Mouse (Mus musculus) neutrophil, adult 59 days (primary cell): ENCODE results near the gene Olfr1247. TPM values are rescaled to one million over a fixed set of nuclear protein-coding genes. Genes with fewer than 3 reads are reported as not detected.

Experiments
- total RNA-seq, 2 experiments: library from RNA; stranded (reverse); gene quantifications; 1 replicate in 1 of 2; 2 replicates in 1 of 2; pipeline ENCODE4 v1.2.4; 2023

Olfr1247 gene
- total RNA-seq, result under 1 TPM; 0.18 to 0.20 TPM

GRCm38 (mm10) chr2:89614030-89614429 lies at the start of gene Olfr1247:
Gene Olfr1247 (minus strand): TSS chr2:89614130.

DNA sequence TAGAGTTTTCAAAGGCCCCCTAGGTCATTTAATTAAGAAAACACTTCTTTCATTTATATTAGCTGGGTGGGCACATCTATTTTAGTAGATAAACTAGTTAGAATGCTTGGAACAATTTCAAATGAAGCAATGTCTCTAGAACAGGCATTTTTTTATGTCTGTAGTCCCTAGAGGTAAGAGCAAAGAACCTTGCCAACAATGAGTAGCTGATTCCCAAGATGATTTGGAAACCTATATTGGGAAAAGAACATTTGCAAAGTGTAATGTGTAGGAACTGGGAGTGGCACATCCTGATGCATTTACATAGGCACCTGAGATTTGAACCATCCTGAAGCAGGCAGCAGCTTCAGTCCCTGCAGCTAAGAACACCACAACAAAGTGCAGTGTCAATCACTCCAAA lies 47.4 kb upstream of the Olfr1247 start, which contains the start of gene Olfr1250:
Olfr1250 (minus strand) TSS at position 101 of the 400 bp plus-strand sequence.

GRCm38 (mm10) chr2:89634883-89635282 lies 21.0 kb upstream of the Olfr1247 start, which contains the start of gene Olfr1249:
Gene Olfr1249 (minus strand): TSS chr2:89634983.

DNA sequence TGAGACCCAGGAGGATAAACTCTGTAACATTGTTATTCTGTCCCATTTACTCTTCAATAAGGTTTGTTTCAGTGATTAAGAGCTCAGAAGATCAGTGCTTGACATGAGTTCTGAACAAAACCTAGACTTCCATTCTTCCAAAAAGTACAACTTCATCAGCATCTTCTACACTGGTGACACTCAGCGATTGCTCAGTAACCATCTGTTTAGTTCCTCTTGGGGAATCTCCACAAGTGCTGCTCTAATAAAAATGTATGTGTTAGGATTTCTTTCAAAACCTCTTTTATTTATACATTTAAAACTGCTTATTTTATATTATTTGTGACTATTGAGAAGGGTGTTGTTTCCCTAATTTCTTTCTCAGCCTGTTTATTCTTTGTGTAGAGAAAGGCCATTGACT lies 4.2 kb upstream of the Olfr1247 start, which contains the start of gene Olfr1248:
Olfr1248 (minus strand) TSS at position 101 of the 400 bp plus-strand sequence.

GRCm38 (mm10) chr2:89593057-89593456 lies 20.9 kb downstream of the Olfr1247 start, which contains the start of gene Olfr1246:
Gene Olfr1246 (minus strand): TSS chr2:89593157.

DNA sequence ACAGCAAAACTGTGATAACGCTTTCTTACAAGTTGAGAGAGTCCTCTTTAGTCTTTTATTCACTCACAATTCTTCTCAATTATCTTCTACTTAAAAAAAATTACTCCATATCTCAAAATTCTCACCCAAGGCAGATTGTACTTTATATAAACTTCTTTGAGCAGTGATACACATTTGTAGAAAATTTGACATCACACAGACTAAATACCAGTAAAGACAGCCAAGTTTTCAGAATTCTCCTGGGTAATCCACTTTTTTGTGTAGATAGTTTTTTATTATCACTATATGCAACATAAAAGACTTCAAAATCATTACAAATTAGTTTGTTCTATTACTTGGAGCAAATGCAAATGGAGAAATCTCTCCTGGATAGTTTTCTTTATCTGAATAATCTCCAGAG lies 35.6 kb downstream of the Olfr1247 start, which contains the start of gene Olfr1245:
Olfr1245 (minus strand) TSS at position 101 of the 400 bp plus-strand sequence.

Other genes with a start within 250 kb of the Olfr1247 start
- gene Olfr1234, start 249.3 kb downstream of the Olfr1247 start, total RNA-seq, result not detected
- not detected for gene Olfr1238, start 204.5 kb downstream of the Olfr1247 start, total RNA-seq
- gene Olfr1239, start 193.7 kb downstream of the Olfr1247 start, total RNA-seq, result not detected
- not detected for gene Olfr1240, start 171.1 kb downstream of the Olfr1247 start, total RNA-seq
- not detected for gene Olfr1241, start 127.0 kb downstream of the Olfr1247 start, total RNA-seq
- gene Olfr1242, start 115.8 kb downstream of the Olfr1247 start, total RNA-seq, result not detected
- not detected for gene Olfr1243, start 82.6 kb downstream of the Olfr1247 start, total RNA-seq
- gene Olfr1245, start 35.7 kb downstream of the Olfr1247 start, total RNA-seq, result not detected
- gene Olfr1246, start 21.0 kb downstream of the Olfr1247 start, total RNA-seq, result not detected
- not detected for gene Olfr1248, start 4.1 kb upstream of the Olfr1247 start, total RNA-seq
- not detected for gene Olfr1249, start 20.9 kb upstream of the Olfr1247 start, total RNA-seq
- not detected for gene Olfr1250, start 47.3 kb upstream of the Olfr1247 start, total RNA-seq
- not detected for gene Olfr1251, start 57.8 kb upstream of the Olfr1247 start, total RNA-seq
- gene Olfr1252, start 110.9 kb upstream of the Olfr1247 start, total RNA-seq, result not detected
- not detected for gene Olfr1253, start 143.0 kb upstream of the Olfr1247 start, total RNA-seq
- not detected for gene Olfr1254, start 179.5 kb upstream of the Olfr1247 start, total RNA-seq
- not detected for gene Olfr1255, start 197.9 kb upstream of the Olfr1247 start, total RNA-seq
- gene Olfr1256, start 227.4 kb upstream of the Olfr1247 start, total RNA-seq, result not detected
- not detected for gene Olfr48, start 234.1 kb upstream of the Olfr1247 start, total RNA-seq